Mouse (Mus musculus): ENCODE data around the gene Sun1.

Gene Sun1

GRCm38 (mm10) chr5:139286142-139286941, 85.9 kb downstream of the Sun1 start:
- no peak for DNase-seq (ENCODE audit: low spot score in 2 of 2)

- no peak for DNase-seq (ENCODE audit: low spot score in 2 of 2)
Observed at GRCm38 (mm10) chr5:139287099-139287498, 86.7 kb downstream of the Sun1 start.

GRCm38 (mm10) chr5:139287787-139288186, 87.3 kb downstream of the Sun1 start:
- no peak for DNase-seq (ENCODE audit: low spot score in 2 of 2)

GRCm38 (mm10) chr5:139288591-139288990, 88.2 kb downstream of the Sun1 start:
- no peak for DNase-seq (ENCODE audit: low spot score in 2 of 2)

GRCm38 (mm10) chr5:139290467-139291259, 90.2 kb downstream of the Sun1 start:
- DNase-seq (ENCODE audit: low spot score in 2 of 2), result no peak

GRCm38 (mm10) chr5:139291811-139292560, 91.5 kb downstream of the Sun1 start:
- DNase-seq (ENCODE audit: low spot score in 2 of 2), result no peak

- DNase-seq (ENCODE audit: low spot score in 2 of 2), result no peak
Observed at GRCm38 (mm10) chr5:139294089-139294488, 93.7 kb downstream of the Sun1 start.

- no peak for DNase-seq (ENCODE audit: low spot score in 2 of 2)
Observed at GRCm38 (mm10) chr5:139297092-139297491, 96.7 kb downstream of the Sun1 start.

GRCm38 (mm10) chr5:139297745-139298144, 97.3 kb downstream of the Sun1 start:
- DNase-seq (ENCODE audit: low spot score in 2 of 2), result no peak

Data from urinary bladder, postnatal 4 days (tissue).